Mouse (Mus musculus) brain, embryonic 18.5 days (tissue): ENCODE measurements around the gene Cotl1.

Experiments used
- DNase-seq: peaks from one replicate; pipeline ENCODE4 v3.0.0-alpha.2; 2012; ENCODE audit warnings: low read depth, low spot score

Gene Cotl1

DNA sequence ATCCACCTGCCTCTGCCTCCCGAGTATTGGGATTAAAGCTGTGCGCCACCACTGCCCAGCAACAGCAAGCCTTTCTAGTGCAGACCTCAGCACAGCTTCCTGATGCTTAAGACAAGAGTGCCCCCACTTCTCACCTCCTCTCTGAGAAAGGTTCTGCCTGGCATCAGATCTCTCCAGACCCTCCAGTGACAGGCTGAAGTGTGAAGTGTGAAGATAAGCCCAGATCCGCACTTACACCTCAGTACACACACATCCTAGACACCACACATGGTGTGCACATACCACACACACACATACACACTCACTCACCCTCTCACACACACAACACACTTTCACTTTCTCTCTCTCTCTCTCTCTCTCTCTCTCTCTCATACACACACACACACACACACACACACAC is 53.5 kb downstream of the Cotl1 start:
- no peak for DNase-seq

DNA sequence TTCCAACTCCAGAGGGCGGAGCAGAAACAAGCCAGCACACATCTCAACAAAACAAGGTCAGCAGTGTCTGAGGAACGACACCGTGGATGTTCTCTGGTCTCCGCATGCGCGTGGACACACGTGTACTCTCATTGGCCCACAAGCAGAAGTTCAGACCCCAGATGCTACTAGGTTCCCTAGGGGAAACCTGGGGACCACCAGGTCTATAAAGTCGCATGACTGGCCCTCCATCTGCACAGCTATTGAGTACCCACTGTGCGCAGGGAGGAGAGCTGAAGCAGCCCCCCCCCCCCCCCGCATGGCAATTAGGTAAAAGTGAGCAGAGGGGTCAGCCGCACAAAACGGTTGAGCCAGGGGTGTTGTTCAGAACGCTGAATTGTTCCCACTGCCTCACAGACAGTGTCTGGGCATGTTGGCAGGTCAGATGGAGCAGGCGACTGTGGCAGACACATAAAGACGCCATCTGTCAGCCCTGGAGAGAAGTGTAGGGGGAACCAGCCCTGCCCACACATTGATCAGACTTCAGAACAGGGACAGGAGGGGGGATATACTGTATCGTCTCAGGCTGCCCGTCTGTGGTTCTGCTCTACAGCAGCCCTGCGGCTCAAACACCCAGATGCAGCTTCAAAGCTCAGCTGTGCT is 54.5 kb downstream of the Cotl1 start:
- no peak for DNase-seq

DNA sequence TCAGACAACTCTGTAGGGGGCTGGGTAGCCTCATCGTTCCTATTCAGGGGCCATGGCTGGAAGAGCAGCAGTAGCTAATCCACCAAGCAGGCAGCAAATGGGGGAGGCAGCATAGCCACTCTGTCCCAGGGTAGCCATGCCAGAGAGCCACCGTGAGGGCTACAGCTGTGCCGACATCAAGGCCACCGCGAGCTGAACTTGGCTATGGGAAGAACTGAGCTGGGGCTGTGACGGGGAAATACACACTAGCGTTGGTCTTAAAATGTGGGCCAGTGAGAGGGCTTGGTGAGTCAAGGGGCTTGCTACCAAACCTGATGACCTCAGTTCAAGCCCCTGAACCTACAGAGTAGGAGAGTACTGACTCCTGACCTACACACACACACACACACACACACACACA is 55.7 kb downstream of the Cotl1 start:
- no peak for DNase-seq

DNA sequence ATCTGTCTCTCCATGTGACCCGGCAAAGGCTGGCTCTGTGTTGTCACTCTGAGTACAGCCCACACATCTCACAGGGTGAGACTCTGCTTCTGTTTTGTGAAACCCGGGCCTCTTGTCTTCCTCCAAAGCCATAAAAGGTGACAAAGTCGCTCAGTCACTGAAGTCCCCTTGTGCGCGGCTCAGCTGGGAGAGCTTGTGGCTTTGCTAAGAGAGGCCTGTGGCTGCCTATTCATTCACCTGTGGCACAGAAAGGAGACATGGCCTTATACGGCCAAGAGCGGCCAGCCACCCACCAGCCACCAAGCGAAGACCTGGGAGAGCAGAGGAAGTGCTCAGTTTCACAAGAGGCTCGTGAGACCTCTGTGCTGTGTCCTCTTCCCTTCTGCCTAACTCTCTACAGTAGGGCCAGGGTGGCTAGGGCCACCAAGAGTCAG is 56.2 kb downstream of the Cotl1 start:
- DNase-seq = no peak

DNA sequence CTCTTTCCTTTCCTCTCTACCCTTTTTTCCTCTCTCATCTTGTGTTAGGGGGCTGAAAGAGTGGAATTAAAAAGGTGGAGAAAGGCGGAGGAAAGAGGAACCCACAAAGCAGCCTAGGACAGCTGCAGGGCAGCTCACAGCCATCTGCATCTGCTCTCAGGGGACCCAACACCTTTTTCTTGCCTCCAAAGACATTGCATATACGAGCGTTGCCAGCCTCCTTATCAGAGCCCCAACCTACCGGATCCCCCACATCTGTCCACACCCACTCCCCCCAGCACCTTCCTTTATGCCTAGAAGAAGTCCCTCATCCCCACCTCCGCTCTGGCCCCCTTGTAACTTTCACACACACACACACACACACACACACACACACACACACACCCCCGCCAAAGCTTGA is 56.8 kb downstream of the Cotl1 start:
- DNase-seq = no peak

DNA sequence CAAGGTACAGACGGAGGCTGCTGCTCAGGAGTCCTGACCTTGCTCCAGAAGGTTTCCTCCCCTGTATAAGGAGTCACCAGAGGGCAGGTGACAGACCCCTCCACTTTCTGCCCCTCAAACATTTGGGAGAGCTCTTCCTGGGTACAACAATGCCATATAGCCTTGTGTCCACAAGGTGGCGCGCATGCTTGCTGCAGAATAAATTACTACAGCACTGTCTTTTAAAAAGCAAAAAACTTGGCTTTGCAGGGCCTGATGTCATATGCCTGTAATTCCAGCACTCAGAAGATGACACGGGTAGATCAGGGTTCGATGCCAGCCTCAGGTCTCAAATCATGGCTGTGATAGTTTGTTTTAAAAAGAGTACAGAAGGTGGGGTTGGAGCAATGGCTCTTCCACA is 57.6 kb downstream of the Cotl1 start:
- no peak for DNase-seq

DNA sequence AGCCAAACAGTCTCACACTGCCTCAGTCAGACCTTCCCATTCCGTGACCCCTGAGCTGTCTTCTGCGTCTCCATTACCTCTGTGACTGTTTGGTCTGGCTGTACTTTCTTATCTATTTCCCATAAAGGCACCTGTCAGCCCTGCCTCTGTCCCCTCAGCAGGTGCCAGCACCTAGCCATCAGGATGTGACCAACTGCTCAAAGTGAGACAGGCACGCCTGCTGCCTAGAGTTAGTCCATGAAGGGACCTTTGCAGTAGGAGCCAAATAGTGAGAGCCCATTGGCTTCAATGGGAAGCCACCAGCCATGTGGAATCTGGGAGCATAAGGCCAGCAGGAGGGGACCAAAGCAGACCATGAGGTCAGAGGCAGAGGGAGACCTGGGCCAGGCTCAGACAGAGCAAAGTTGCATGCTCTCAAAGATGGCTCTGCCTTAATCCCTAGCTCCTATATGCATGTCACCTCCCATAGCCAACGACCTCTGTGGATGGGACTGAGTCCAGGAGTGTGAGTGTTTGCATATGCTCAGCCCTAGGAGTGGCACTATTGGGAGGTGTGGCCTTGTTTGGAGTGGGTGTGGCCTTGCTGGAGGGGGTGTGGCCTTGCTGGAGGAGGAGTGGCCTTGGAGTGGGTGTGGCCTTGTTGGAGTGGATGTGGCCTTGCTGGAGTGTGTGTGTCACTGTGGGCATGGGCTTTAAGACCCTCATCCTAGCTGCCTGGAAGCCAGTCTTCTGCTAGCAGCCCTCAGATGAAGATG is 59.1 kb downstream of the Cotl1 start:
- DNase-seq = no peak

DNA sequence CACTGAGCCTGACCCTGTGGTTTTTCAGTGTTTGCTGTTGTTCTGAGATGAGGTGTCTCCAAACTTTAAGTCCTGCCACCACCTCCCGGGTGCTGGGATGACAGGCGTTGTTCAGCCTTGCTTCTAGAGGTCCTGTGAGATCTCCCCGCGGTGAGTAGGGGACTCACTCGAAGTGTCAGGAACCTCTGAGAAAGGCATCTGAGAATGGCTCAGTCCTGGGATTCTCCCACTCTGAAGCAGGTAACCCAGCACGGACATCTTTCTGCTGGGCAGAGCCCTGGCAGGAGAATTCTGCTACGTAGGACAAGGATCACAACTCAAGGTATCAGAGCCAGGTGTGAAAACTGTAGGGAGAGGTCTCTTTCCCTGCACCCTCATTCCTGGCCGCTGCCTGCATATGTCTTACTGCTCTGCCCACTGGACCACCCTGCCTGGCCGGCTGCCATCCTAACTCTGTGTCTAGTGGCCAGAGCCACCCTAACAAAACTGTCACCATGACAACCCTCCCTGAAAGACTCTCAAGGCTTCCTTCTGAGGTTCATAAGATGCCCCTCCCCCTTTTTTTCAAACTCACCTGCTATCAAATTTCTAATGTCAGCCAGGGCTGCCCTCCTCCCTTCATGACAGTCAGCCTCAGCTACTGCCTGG is 59.8 kb downstream of the Cotl1 start:
- DNase-seq = no peak

DNA sequence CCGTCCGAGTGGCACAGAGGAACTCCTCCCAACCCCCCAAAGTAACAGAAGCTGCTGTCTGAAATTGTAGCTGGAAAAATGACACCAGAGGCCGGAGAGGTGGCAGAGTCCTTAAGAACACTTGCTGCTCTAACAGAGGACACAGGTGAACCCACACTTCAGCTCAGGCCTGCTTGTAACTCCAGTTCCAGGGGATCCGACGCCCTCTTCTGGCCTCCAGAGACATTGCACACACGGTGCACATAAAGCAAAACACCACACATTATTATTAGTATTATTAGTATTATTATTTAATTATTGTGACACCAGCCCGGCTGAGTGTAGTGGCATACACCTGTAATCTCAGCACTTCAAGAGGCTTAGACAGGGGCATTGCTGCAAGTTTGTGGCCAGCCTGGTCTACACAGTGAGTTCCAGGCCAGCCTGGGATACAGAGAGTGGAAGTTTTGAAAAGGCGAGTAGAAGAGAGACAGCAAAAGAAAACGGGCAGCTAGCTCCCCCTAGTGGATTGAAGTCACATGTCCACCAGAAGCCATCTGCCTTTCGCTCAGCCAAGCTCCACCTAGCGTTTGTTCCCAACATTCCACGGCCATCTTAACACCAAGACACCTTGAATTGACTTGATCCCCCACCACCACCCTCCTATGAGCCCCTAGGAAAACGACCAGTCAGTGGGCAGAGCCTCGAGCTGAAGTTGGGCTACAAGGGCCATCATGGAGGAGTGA is 61.2 kb downstream of the Cotl1 start:
- peak; percentile 58 for DNase-seq

DNA sequence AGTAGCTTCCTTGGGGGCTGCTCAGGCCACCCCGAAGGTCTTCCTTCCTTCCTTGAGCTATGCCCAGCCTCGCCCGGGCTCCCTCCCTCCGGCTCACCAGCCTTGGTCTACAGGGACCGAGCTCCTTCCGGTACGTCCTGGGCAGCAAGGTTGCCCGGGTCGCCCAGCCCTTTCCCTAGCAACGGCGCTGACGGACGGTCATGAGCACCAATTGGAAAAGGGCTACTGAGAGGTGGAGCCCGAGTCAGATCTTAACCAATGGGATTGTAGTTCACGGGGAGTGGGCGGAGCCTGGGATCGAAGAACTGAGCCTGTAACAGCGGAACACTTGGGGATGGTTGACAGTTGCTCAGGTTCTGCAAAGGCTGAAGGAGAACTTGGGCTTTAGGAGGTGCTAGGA is 62.1 kb downstream of the Cotl1 start, which contains the start of gene Tldc1:
TSS of gene Tldc1 (minus strand) at position 154 of the 400 bp plus-strand sequence.
- DNase-seq = peak; percentile 94

DNA sequence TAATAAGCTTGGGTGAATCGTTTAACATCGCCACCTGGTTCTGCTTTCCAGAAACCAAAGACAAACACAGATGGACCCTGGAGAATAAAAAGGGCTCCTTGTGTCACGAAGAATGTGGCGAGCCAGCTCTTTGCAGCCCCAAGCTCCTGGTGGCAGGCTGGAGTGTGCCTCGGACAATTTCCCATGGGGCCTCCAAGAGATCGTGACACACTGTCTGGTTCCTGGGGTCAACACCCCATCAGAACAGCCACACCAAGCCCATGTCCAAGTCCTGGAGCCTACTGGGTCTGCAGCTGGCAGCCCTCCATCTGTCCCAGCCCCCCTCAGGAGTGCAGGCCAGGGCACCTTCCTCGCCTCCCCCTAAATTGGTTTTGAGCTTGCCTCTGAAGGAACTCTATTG is 62.6 kb downstream of the Cotl1 start:
- no peak for DNase-seq

DNA sequence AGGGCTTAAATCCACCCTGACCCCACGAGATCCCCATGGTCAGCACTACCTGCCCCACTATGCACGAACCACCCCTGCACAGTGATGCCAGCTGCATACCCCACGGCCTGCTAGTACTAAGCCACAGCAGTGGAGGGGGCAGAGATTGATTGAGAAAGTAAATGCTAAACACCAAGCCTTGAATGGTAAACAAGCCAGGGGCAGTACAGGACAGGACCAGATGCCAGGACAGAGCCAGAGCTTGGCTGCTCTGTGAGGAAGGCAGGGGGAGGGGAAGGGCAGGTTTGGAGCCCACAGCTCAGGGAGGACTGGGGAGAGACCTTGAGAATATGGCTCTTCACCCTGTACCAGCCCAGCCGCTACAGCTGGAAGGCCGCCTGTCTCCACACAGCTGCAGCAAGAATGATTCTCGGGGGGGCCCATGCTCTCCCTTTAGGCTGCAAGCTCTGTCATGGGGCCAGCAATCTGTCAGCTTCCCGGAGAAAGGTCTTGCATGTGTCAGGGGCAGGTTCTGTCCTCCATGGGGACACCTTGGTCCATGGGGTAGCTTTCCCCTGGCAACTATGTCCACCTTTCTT is 63.6 kb downstream of the Cotl1 start:
- no peak for DNase-seq

DNA sequence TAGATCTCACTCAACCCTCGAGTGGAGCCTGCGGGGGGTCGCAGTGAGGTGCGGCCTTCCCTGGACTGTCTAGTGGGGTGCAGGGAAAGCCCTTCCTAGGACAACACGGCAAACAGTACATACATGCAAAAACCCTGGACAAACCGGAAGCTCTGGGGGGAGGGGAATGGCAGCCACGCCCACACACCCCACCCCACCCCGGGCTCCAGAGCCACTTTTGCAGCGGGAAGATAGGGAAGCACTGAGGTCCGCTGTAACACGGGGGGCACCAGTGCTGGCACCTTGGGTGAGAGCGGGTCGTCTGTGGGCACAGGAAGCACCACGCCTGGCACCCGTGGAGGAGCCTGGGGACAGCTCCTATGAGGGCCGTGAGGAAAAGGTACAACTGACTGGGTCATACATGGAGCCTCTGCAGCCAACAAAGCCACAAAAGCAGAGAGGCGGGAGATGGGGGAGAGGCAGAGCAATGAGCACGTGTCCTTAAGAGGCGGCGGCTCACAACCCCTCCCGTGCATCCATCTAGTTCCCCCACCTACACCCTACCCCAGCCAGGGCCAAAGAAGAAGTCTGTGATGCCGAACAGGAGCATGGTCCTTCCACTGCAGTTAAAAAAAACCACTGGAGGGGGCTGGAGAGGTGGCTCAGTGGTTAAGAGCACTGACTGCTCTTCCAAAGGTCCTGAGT is 74.4 kb downstream of the Cotl1 start:
- DNase-seq = no peak

DNA sequence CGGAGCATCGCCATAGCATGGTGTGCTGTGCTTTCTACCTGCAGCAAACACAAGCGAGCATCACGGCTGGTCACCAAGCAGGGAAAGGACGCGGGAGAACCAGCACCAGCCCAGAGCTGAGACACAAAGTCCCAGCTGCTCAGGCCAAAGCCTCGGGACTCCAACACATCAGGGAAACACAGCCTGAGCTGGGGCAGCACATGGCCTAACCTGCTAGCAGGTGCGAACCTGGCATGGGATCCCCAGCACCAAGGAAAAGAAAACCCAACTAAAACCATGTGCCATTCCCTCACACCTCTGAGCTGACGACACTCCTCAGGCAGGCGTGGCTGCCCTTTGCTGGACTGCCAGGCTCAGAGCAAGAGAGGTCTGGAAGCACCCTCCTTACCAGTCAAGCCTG is 75.0 kb downstream of the Cotl1 start:
- DNase-seq = no peak

DNA sequence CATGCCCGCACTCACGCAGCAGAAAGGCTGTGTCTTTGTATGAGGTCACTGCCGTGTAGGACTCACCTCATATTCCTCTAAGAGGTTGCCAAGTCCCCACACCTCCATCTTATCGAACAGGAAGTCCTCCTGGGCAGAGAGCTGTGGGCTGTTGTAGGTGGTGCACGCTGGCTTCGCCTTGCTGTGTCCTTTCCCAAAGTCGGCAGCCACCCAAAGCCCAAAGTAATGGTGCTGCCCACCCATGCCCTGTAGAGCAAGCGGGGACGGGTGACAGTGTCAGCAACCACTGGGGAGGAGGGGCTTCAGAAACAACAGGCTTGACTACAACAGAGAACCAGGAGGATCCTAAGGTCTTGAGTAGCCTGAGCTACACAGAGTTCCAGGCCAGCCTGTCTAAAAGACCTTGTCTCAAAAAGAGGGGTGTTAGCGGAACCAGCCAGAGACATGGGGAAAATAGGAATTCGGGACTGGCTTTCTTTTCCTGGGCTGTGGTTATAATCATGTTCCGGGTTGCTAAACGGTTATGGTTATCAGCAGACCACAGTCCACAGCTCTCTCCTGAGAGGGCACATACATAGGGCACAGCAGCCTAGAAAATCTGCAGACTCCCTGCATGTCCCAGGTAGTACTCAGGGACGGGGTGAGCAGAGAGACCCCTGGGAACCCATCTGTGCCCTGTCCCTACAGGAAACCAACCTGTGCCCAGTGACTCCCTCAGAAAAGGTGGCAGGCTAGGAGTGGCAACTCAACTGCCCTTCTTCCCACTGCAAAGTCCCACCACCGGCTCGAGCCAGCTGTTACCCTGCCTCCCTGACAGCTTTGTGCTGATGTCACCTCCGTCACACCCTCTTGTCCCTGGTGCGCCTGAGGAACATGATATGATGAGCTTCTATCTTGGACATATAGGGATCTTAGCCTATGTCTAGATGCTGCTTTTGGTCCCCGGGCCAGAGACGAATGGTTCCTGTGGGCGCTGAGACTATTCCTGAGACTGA is 77.8 kb downstream of the Cotl1 start:
- no peak for DNase-seq

DNA sequence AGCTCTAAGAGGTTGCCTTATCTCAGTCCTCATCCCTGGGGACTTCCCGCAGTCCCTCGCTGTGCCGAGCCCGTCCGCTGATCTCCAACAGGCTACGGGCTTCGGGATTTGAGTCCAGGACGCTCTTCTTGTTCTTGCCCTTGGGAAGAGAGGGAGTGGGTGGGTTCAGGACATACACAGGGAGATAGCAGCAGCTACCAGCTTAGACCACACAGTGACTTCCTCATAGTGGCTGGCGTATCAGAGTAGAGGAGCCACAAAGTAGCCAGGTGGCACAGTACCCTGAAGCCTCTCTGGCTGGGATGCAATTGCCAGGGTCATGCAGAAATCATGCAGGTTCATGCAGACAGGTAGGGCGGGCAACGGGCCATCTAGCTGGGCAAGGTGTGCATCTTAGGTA is 78.7 kb downstream of the Cotl1 start:
- no peak for DNase-seq
